Mouse (Mus musculus) thymus, postnatal 25 days (tissue): ENCODE results near the gene D10Wsu102e.
"Not testable (repeated sequence)": the region's sequence is repeated elsewhere in the genome, so short reads cannot be mapped to it uniquely, and the experiment has no call there.

Source experiments
- DNase-seq: peaks from one replicate; pipeline ENCODE4 v3.0.0; 2022

Gene D10Wsu102e

DNA sequence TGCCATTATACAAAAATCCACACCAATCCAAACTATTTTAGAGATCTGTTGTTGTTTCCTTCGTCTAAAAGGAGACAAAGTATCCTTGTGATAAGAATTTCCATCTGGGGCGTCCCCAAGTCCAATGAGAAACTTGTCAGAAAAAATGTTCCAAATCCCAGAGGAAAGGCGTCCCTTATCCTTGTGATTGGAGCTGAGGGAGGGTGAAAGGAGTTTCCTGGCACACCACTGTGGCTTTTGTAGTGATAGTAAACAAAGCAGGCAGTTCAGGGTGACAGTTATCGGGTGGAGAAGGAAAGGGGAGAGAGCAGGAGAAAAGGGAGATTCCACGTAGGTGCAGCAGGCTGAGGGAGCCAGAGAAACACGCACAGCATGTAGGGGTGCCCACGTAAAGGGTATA lies 12.5 kb upstream of the D10Wsu102e start:
- DNase-seq = no peak

DNA sequence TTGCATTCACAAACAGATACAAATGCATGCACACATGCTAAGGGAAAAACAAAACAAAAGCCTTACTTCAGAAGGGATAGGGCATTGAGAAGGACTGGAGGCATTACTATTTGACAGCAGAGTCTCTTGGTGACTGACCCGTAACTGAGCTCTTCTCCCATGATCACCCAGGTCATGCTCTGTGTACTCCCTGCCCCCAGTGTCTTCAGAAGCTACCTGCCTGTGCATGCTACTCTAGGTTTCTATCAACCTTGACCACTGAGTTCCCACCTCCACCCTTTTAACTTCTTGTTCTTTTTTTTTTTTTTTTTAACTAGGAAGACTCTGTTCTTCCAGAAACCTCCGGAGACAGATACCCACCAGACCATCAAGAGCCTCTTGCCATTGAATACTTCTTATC lies 9.3 kb upstream of the D10Wsu102e start:
- DNase-seq = no peak

DNA sequence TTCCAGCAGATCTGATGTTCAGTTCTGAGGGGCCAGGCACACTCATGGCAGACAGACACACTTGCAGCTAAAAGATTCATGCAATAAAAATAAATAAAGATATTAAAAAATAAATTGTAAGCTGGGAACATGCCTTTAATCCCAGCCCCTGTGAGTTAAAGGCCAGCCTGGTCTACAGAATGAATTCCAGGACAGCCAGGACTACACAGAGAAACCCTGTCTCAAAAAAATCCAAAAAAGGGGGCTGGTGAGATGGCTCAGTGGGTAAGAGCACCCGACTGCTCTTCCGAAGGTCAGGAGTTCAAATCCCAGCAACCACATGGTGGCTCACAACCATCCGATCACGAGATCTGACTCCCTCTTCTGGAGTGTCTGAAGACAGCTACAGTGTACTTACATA lies 8.2 kb upstream of the D10Wsu102e start:
- DNase-seq = not testable (repeated sequence)

DNA sequence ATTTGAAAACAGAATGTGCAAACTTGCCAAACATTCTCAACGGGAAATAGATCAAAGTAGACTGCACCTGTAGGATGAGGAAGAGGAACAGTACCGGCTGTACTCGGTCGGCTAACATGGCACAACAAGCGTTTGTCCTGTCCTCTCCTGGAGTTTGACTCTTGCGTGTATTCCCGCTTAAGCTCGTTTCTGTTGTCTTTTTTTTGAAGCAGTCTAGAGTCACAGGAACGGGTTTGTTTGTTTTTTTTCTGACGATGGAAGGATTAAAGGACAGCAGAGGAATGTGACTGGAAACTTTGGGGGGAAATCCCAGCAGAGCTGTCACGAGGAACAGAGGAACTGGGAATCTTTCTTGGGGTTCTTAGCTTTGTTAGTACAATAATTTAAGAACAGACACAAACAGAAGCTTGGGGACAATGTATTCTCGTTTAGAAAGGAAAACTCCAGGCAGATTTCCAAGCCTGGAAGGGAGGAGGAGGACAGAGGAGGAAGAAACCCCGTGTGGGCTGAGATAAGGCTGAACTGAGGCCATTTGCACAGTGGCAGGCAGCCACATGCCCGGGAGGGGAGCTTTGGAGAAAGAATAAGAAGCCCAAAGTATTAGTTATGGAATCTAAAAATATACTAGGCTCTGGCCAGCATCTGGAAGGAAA lies 6.2 kb upstream of the D10Wsu102e start:
- DNase-seq = no peak

DNA sequence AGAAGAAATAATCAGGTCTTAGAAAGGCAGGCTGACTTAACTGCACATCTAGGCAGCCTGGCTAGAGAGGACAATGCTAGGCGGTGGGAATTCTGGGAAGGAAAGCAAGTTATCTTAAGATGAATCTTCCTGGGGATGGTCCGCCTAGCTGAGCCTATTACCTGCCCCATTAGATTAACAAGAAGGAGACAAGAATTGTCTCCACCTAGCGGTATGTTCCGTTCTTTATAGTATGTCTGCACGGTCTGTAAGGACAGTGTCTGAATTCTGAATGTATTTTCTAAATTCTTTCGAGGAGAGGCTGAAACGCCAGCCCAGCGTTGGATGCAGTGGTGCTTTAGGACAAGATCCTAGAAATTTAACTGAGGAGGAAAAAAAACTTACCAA lies 5.7 kb upstream of the D10Wsu102e start:
- no peak for DNase-seq

DNA sequence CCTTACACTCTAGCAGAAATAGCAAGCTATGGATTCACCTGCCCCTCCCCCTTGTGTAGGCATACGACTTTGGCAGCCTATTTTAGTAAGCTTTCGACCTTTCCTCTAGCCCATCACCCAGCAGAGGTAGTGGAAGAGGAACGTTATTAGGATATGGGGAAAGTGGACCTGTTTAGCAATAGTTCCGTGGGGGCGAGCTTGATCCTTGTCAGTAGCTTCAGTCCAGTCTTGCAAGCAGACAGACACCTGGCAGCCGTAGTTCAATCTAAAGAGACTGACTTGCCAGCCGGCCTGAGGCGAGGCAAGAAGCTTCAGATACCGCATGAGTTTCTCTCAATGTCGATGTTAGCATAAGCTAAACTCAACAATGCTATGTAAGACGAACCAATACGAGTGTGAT lies 3.6 kb upstream of the D10Wsu102e start:
- DNase-seq = no peak

DNA sequence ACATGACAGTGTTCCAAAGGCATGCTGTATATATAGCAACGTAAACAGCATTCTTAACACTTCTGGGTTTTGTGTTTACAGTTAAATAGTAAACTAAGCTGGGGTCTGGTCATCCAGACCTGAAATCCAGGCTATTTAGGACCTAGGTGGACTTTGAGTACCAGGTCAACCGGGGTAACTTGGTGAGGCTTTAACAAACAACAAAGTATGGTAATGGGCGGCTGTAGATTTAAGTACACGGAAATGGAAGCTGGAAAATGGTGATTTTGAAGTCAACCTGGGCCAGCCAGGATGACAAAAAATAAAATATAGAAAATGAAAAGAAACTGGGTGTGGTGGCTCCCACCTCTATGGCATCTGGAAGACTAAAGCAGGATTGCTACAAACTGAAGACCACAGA lies 570 bp upstream of the D10Wsu102e start:
- no peak for DNase-seq

DNA sequence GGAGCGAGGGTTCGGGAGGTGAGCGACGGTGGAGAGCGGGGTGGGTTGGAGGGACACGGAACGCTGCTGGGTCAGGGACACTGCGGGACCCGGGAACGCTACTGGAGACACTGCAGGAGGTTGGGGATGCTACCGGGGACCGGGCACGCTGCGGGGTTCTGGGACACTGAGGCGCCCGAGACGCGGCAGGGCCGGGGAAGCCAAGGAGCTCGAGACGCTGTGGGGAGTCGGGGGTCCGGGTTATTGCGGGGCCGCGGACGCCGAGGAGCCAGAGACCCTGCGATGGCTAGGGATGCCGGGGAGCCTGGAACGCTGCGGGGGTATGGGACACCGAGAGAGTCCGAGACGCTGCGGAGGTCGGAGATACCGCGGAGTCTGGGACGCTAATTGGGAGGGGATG lies 335 bp downstream of the D10Wsu102e start:
- no peak for DNase-seq

DNA sequence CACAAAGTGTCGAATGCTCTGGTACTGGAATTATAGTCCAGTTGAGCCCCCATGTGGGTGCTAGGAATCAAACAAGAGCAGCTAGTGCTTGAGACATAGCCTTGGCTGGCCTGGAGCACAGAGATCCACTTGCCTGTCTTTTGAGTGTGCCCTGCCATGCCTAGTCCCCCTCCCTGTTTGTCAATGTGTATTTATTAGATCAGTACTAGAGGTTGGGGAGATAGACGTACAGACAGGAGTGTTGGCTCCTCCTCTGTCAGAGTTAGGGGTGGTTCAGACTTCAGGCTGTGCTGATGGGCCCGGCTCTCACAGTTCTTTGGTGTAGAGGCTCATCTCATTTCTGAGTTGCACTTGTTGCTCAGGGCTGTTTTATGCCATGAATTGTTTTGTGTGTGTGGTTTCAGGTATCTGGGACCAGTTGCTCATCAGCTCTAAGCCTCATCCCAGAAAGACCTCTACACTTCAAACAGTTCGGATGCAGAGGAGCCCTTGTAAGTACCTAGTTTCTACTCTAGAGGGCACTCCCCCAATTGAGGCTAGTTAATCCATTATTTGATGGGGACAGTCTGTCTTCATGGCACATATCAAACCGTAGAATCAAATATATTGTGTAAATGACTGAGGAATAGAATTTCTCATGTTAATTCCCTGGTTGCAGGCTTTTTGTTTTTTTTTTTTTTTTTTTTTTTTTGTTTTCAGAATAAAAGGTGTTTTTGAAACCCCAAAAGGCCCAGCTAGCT lies 1.8 kb downstream of the D10Wsu102e start:
- no peak for DNase-seq

DNA sequence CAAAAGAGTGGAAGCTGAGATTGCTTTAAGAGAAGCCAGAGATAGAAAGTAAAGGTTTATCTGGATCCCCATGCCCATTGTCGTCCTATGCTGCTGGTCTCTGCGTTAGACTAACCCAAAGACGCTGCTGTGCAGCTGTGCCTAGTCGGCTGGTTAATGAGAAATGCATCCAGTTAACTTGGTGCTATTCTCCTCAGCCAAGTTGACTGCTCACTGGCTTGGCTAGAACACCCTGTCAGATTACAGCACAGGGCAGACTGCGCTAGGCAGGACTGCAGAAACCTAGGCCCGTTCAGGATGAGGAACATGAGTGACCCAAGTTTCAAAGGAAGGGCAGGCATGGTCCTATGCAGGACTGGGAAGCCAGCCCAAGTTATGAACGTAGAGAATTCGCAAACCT lies 3.4 kb downstream of the D10Wsu102e start:
- no peak for DNase-seq

DNA sequence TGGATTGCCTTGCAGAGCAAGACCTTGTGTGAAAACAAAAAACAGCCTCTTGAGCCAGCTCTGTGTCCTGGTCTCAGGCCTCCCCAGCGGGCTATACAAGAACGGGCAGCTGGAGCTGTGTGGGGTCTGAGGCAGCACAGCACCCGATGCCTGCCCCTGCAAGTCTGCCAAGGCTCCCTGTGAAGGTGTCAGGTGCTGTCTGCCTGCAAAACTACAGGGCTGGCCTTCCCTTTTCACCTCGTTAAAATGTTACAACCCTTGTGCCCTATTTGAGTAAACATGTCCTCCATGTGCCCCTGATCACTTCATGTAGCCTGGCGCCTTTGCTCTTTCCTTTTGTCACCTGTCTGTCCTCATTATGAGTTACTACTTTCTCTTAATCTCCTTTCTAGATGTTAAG lies 8.9 kb downstream of the D10Wsu102e start:
- no peak for DNase-seq

DNA sequence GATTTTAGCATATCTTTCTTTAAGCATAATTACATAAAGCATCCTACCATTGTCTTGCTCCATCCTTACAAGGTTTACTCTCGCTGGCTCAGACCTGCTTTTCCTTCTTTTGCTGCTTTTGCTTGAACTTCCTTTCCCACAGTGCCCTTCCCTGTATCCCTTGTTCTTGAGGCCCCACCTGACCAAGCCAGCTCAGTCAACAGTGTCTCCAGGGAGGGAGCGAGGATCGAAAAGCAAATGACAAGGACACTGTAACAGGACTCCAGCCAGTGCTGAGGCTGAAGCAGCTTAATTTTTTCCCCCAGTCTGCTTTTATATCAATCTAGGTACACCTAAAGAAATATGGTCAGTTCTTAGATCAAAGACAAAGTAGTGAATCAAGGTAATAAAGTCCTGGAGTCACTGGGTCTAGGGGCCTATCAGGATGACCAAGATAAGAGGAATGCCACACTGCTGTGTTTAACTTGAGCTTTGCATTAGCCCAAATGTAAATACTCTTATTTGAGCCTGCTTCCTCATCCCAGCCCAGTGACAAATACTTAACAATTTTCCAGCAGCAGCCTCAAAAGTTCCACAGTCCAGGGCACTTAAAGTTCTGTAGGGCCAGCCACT lies 14.1 kb downstream of the D10Wsu102e start:
- no peak for DNase-seq

DNA sequence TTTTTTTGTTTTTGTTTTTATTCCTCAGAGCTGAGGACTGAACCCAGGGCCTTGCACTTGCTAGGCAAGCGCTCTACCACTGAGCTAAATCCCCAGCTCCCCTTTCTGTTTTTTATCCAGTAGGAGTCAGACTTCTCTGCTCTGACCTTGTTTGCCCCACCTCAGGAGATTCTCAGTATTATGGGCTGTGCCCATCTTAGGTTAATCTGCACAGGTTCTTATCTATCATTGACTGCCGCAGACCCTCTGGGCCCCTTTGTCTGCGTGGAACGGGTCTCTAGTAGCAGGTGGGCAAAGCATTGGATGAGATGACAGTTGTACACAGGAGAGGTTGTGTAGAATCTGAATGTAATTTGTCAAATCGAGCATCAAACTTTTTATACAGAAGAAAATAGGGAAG lies 15.4 kb downstream of the D10Wsu102e start:
- DNase-seq = not testable (repeated sequence)

DNA sequence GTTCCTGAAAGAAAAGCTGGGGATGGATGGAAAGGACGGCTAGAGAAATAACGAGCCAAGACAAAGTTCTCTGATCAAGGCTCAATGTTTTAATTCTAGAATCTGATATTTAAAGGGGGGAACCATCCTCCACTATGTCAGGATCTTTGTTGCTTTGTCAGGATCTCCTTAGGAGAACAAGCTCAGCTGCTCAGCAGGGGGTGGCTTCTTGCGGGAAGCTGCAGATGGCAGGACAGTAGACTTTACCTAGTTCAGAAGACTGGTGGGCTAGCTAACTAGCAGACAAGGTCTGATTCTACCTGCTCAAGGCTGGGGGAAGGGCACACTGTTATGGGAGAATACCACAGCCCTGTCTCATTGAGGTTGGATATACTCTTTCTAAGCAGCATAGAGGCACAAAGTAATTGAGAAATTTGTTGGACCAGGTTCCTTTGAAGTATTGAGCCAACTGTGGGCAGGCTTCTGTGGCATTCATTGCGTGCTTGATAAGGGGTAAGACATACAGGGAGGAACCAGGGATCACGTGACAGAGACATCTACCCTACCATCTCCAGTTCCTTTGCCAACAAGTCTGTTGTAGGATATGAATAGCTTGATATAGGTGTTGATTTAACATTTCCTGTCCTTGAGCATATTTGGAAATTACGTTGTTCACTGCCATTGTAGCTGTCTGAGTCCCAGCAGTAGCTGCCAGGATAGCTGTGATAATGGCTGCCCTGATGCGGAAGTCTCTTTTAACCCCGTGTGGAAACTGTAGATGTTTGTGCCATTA lies 17.1 kb downstream of the D10Wsu102e start:
- no peak for DNase-seq

DNA sequence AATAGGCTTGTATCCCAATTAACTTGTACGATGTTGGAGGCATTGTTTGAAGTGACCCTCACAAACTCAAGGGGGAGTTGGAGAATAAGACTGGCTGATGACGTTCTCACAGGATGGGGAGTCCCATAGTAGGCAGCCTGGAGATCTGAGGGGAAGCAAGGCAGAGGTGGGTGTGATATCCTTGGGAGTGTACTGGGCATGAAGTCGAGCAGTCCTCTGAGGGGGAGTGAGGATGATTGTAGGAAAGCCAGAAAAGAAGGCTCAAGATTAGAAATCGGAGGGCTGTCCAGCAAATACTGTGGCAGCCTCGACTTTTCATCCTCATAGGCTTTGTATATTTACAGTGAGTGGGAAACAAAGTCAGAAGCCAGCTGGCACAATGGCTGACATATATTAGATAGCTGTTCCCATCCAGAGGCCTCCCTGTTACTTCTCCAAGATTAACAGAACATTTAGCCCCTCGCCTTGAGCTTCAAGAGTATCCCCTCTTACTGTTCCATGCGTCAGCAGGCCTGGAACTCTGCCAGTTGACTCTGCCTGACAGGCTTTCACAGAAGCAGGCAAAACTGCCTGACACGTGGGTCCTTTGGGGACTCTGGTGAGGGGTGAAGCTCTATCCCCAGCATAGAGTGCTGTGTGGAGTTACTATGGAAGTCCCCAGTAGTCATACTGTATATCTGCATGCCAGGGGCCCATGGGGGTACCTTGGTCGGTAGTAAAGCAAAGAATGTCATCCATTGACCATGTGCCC lies 18.2 kb downstream of the D10Wsu102e start:
- DNase-seq = no peak

DNA sequence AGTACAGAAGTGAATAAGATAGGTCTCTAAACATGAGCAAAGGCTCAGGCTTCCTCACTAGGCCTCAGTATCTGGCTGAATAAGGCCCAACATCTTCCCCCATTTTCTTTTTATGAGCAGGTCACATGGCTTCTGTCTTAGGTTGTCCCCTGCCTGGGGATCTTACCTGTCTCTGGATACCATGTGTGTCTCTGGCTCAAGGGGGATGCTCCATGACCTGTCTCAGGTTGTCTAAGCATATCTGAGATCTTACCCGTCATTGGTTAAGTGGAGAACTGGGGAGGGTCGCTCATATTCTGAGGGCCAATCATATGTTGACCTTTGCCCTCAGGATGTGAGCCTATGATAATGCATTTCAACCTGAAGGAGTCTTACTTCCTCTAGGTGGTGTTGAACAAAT lies 20.5 kb downstream of the D10Wsu102e start:
- DNase-seq = no peak

DNA sequence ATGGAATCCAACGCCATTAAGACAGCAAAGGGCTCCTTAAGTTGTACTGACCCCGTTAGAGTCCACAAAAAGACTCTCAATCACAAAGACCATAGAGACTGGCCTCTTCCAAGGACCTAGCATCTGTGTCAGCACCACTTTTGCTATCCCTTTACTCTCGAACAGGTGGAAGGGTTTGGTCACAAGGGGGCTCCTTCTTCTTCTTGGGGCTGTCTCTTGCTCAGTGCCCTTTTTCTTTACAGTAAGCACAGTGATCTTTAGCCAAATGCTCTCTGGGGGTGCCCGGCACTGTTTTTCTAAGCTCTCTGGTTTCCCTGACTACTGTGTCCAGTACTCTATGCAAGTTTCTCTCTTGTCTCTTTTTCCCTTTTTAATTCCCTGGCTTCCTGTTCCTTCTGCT lies 22.5 kb downstream of the D10Wsu102e start:
- DNase-seq = no peak

DNA sequence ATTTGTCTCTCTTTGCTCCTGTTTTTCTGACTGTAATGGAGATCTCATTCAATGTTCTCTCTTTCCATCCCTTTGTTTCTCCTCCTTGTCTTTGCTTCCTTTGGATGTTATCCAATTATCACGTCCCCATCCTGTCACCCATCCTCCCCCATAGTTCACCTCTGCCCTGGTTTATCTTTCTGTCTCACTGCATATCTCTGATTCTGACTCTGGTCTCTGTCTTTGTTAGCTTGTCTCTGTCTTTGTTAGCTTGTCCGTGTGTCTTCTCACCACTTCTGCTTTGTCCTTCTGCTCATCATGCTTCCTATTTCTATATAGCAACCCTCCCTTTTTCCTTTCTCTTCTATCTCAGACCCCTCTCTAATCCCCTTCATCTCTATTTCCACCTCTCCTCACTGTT lies 23.0 kb downstream of the D10Wsu102e start:
- no peak for DNase-seq

DNA sequence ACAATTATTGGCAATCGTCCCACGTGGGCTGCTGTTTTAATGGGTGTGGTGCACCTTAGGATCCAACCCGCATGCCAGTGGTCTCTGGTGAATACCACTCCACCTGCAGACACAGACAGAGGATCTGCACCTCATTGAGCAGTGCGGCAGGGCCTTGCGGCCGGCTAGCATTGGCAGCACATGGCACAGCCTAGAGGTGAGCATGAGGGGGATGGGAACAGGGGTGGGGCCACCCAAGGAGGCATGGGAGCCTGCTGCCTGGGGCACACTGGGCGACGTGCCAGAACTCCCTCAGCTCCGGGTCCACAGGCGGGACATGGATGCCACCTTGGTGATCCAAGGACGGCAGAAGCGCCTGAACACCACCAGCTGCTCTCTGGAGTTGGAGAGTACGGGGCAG lies 23.8 kb downstream of the D10Wsu102e start:
- no peak for DNase-seq

DNA sequence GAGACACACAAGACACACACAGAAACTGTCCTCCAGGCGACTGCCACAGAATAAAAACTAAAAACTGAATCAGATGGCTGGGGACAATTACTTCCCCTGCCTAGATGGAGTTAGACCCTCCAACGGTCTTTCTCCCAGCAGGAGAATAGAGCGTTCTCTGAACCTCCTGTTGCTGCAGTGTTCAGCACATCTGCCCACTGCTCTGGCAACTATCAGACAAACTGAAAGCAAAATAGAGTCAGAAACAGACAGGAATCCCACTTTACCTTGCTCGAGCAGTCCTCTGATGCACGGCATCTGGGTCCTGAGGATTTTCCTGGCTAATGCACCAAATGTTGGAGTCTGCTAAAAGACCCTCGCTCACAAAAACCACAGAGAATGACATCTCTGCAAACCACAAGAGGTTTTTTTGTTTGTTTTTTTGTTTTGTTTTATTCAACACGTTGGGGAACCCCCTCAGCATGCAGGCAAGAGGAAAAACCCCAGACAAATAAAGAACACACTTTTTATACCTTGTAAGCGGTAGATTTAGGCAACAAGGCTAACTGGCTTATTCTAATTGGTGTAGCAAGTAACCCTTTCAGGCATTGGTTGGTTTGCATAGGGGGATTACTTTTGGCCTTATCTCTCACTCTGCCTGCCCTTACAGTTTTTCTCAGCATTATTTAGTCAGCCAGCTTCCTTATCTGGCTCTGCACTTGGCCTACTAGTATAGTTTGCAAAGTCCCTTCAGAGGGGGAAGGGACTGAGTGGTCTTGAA lies 24.6 kb downstream of the D10Wsu102e start:
- no peak for DNase-seq

DNA sequence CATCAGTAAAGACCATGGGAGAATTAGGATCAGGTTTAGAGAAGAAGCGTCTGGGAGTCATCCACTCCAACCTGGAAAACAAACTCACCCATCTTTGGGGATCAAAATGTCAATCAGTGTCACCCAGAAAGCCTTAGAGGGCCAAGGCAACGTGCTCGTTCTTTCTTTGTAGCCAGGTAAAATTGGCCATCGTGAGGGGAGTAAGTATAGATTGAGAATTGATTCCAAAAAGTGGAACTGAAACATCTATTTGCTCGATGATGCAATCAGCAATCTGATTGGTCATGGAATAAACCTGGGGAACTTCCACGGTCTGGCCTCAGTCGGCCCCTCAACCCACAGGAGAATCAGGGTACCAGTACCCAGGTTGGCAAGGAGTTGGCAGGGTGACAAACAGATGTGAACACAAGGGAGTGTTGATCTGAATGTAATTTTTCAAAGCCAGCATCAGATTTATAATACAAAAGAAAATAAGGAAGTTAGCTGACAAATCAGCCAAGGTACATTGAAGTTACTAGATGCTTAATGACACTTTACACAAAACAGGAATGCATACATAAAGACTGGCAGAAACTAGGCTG lies 25.4 kb downstream of the D10Wsu102e start:
- no peak for DNase-seq

DNA sequence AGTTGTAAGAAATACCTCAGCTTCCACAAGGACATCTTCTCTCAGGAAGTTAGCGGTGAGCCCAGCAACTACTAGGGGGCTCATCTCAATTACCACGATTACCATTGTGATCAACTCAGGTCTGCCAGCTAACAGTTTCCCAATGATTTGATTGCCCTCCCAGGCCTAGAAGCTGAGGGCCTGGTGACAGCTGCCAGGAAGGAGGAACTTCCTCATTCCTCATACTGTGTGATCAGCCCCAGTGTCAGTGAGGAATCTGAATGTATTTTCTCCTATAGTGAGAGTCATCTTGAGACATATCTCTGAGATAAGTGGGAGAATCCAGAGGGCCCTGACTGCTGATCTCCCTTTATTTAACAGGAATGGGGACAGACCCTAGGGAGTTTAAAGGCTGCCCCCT lies 37.3 kb downstream of the D10Wsu102e start:
- DNase-seq = no peak
